Mouse (Mus musculus) liver, adult (tissue): ENCODE results near the gene Eps8l3.

Experiments used
- GATA4 ChIP-seq: IDR thresholded peaks from 2 replicates; pipeline ENCODE4 v1.6.1; 2014; ENCODE audit warnings: mild to moderate bottlenecking, low read length; ENCODE audit not compliant: insufficient replicate concordance

Gene Eps8l3

GRCm38 (mm10) chr3:107917783-107918408 is 40.9 kb downstream of the Eps8l3 start:
- TF ChIP-seq GATA4: no peak

DNA sequence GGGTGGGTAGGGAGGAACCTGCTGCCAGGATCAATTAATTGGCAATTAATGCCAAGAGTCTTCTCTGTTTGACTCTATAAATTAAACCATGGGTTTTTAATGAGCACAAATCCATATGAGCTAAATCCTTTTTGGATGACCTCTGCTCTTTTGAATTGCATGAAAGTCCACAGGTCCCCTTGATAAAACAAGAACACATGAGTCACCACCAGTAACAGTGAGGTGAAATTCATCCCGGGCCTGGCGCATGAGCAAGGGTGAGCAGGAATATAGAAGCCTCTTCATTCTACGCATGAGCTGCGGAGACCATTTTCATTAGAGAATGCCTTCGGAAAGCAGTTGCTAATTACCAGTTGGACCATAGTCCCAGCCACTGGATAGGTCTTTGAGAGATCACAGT is 43.3 kb downstream of the Eps8l3 start:
- no peak for TF ChIP-seq GATA4

DNA sequence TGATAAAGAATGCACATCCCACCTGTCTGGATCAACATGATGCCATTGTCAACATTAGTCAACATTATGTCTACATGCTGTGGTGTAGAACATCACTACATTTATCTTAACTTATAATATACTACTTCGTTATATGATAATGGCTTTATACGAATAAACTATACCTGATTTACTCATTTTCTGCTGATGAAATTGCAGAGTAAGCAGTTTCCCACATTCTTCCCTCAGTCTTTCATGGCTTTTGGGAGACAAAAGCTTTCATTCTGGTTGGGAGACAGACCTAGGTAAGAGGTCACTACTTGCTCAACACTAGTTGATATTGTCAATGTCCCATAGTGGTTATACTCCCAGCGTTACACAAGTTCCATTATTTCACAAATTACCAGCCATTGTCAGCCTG is 48.3 kb downstream of the Eps8l3 start:
- TF ChIP-seq GATA4: no peak

- TF ChIP-seq GATA4: no peak
These were observed 50.8 kb downstream of the Eps8l3 start for GRCm38 (mm10) chr3:107927841-107928240.

- TF ChIP-seq GATA4: no peak
These were observed 51.7 kb downstream of the Eps8l3 start for GRCm38 (mm10) chr3:107928691-107929090.

GRCm38 (mm10) chr3:107929243-107929642 is 52.2 kb downstream of the Eps8l3 start:
- no peak for TF ChIP-seq GATA4

GRCm38 (mm10) chr3:107929731-107930130 is 52.7 kb downstream of the Eps8l3 start:
- TF ChIP-seq GATA4: no peak

- no peak for TF ChIP-seq GATA4
These were observed 54.1 kb downstream of the Eps8l3 start for GRCm38 (mm10) chr3:107931134-107931533.

DNA sequence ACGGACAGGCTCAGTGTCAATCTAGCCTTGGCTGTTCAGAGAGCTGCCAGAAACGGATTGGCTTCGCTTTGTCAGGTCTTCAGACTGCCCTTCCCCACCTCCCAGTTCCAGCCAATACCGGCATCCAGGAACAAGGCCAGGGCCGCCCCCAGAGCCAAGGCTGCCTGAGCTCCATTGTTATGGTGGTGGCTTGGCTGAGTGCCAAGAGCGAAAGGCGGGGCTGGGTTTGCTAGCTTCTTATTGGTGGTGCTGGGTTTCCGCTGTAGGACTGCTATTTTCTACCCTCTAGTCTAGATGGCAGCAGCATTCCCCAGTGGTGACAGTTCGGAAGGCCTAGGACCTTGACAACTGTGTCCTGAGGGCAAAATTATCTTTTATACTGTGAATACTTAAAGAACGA is 54.6 kb downstream of the Eps8l3 start, which contains the start of gene Gstm7:
Gene Gstm7 (minus strand): TSS at position 148 of the 400 bp plus-strand sequence.
- TF ChIP-seq GATA4: 0 out of 2 replicates have a peak, but pooled peaks have one; percentile 42

GRCm38 (mm10) chr3:107932128-107932527 is 55.1 kb downstream of the Eps8l3 start:
- no peak for TF ChIP-seq GATA4

GRCm38 (mm10) chr3:107935268-107935667 is 58.2 kb downstream of the Eps8l3 start:
- no peak for TF ChIP-seq GATA4

- no peak for TF ChIP-seq GATA4
These were observed 58.9 kb downstream of the Eps8l3 start for GRCm38 (mm10) chr3:107935888-107936287.

GRCm38 (mm10) chr3:107939403-107939802 is 62.4 kb downstream of the Eps8l3 start:
- TF ChIP-seq GATA4: no peak

GRCm38 (mm10) chr3:107939830-107940229 is 62.8 kb downstream of the Eps8l3 start:
- TF ChIP-seq GATA4: no peak

- no peak for TF ChIP-seq GATA4
These were observed 63.5 kb downstream of the Eps8l3 start for GRCm38 (mm10) chr3:107940524-107940923.

- no peak for TF ChIP-seq GATA4
These were observed 64.2 kb downstream of the Eps8l3 start for GRCm38 (mm10) chr3:107941261-107941660.
